16 mouse cellular contexts compared by ENCODE assay signal in the genomic region with DNA sequence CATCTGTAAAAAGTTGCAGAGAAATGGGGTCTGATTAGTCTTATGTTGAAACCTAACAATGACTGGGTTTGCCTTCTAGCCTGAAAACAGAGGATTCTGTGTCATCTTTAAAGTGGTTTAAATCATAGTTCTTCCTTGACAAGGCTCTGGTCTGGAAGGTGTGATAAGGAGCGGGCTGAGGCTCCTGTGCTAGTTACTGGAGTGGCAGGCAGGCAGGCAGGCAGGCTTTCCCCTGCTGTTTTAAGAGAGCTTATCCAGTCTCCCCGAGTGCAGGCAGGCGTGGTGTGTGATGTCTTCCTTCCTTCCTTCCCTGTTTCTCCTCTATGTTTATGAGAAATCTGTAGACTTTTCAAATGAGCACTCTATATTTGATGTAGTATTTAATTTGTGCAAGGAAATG. TPM values are rescaled to one million over a fixed set of nuclear protein-coding genes. Genes with fewer than 3 reads are reported as not detected.
A peak's percentile ranks its signal among the peaks of the same experiment; 100 is the strongest.
DNase-seq lines count a peak whose midpoint lies in the region; ATAC-seq lines count a peak whose summit lies in the region.
"Had no signal": no experiment of that assay in that cellular context is flagged by ENCODE, and none has a peak within 500 bp of the region (broad histone marks: within the 10 kb centered on the region; RNA-seq: fewer than 3 reads in every experiment).

No protein-coding gene starts in this region.

- no peak for DNase-seq in heart, postnatal 36 days
- peak; percentile 38 for DNase-seq in limb, embryonic 11.5 days (ENCODE audit: low spot score)
- DNase-seq in limb, embryonic 10.5 days (ENCODE audit: low spot score): no peak
- DNase-seq in layer of hippocampus, adult 18-20 months (ENCODE audit: low spot score in 2 of 2): no peak
- no peak for DNase-seq in frontal cortex, postnatal 25 days (ENCODE audit: low spot score in 2 of 2)
- DNase-seq: adrenal gland, postnatal 14 days; cerebellum, adult 2 months; gastrocnemius, postnatal 14 days; heart, postnatal 10 days; midbrain, embryonic 14.5 days; thymus, postnatal 4 days had no signal

- 6% methylated on average over 3 of the region's 3 CpGs for WGBS in heart, embryonic 12.5 days
- WGBS in limb, embryonic 11.5 days: 14% methylated on average over 3 of the region's 3 CpGs
- 9% methylated on average over 3 of the region's 3 CpGs for WGBS in limb, embryonic 10.5 days
- 20% methylated on average over 3 of the region's 3 CpGs for WGBS in liver, embryonic 15.5 days (ENCODE audit: insufficient replicate concordance)

- peak; percentile 65; the same call in 1 of the 2 replicates for ATAC-seq in heart, embryonic 12.5 days (ENCODE audit: insufficient number of reproducible peaks, low FRiP score)
- no peak; the same call in 1 of the 2 replicates for ATAC-seq in limb, embryonic 11.5 days (ENCODE audit: insufficient number of reproducible peaks, low FRiP score, low TSS enrichment, low read depth)
- peak; percentile 42; the same call in 1 of the 2 replicates for ATAC-seq in erythroid progenitor cell, adult 5-6 weeks (replicated peaks; ENCODE audit: low FRiP score, poor library complexity, severe bottlenecking)
- ATAC-seq in liver, embryonic 15.5 days (ENCODE audit: insufficient read depth): peak; percentile 83

- no peak overlapping the region for H3K9ac ChIP-seq in heart, embryonic 12.5 days
- no peak overlapping the region for H3K9ac ChIP-seq in limb, embryonic 11.5 days (ENCODE audit: low read length)
- no peak overlapping the region for H3K9ac ChIP-seq in liver, embryonic 15.5 days
- H3K9ac ChIP-seq: forebrain, embryonic 15.5 days had no signal

- H3K36me3 ChIP-seq in heart, embryonic 12.5 days: no peaks in the 10 kb centered on the region
- H3K36me3 ChIP-seq in limb, embryonic 11.5 days (ENCODE audit: control insufficient read depth, insufficient read depth, low read length): no peaks in the 10 kb centered on the region
- H3K36me3 ChIP-seq in limb, embryonic 10.5 days: no peaks in the 10 kb centered on the region
- no peaks in the 10 kb centered on the region for H3K36me3 ChIP-seq in liver, embryonic 15.5 days (replicated peaks)
- H3K36me3 ChIP-seq: forebrain, embryonic 15.5 days had no signal

- H3K27ac ChIP-seq in heart, embryonic 12.5 days (ENCODE audit: poor library complexity, severe bottlenecking): no peak overlapping the region
- H3K27ac ChIP-seq in limb, embryonic 11.5 days (replicated peaks; ENCODE audit: low read depth, low read length): no peak overlapping the region
- H3K27ac ChIP-seq in limb, embryonic 10.5 days: no peak overlapping the region
- H3K27ac ChIP-seq in liver, embryonic 15.5 days (replicated peaks): peak overlapping the region; percentile 38; the same call in 1 of the 2 replicates
- H3K27ac ChIP-seq: left cerebral cortex, adult 2 months had no signal

- no peaks in the 10 kb centered on the region for H3K27me3 ChIP-seq in heart, embryonic 12.5 days (replicated peaks)
- H3K27me3 ChIP-seq in limb, embryonic 11.5 days (ENCODE audit: control insufficient read depth, insufficient read depth, low read length): no peaks in the 10 kb centered on the region
- no peaks in the 10 kb centered on the region for H3K27me3 ChIP-seq in limb, embryonic 10.5 days (ENCODE audit: low read depth, poor library complexity, severe bottlenecking)
- H3K27me3 ChIP-seq in liver, embryonic 15.5 days: peaks cover 36% of the 10 kb centered on the region
- H3K27me3 ChIP-seq: forebrain, embryonic 15.5 days had no signal

- H3K9me3 ChIP-seq in heart, embryonic 12.5 days (replicated peaks): no peaks in the 10 kb centered on the region
- H3K9me3 ChIP-seq in limb, embryonic 11.5 days (ENCODE audit: control insufficient read depth, low read length): no peaks in the 10 kb centered on the region
- H3K9me3 ChIP-seq in limb, embryonic 10.5 days (replicated peaks): no peaks in the 10 kb centered on the region
- H3K9me3 ChIP-seq in liver, embryonic 15.5 days (replicated peaks): no peaks in the 10 kb centered on the region
- H3K9me3 ChIP-seq: forebrain, embryonic 15.5 days had no signal

- H3K4me2 ChIP-seq in heart, embryonic 12.5 days: no peak overlapping the region
- no peak overlapping the region for H3K4me2 ChIP-seq in limb, embryonic 11.5 days (ENCODE audit: low read depth, severe bottlenecking)
- H3K4me2 ChIP-seq in liver, embryonic 15.5 days: no peak overlapping the region
- H3K4me2 ChIP-seq: forebrain, embryonic 15.5 days had no signal

- H3K4me1 ChIP-seq in heart, embryonic 12.5 days (replicated peaks): peaks cover 24% of the 10 kb centered on the region
- H3K4me1 ChIP-seq in limb, embryonic 11.5 days (ENCODE audit: control insufficient read depth, insufficient read depth, low read length): peaks cover 11% of the 10 kb centered on the region
- H3K4me1 ChIP-seq in limb, embryonic 10.5 days: peaks cover 64% of the 10 kb centered on the region
- peaks cover 48% of the 10 kb centered on the region for H3K4me1 ChIP-seq in liver, embryonic 15.5 days (replicated peaks)

- intact Hi-C loops in heart, postnatal 36 days (cut with DNase I): no loop called here

- no peak overlapping the region for H3K4me3 ChIP-seq in heart, embryonic 12.5 days
- H3K4me3 ChIP-seq in limb, embryonic 11.5 days (ENCODE audit: low read depth, low read length): no peak overlapping the region
- H3K4me3 ChIP-seq in limb, embryonic 10.5 days: no peak overlapping the region
- no peak overlapping the region for H3K4me3 ChIP-seq in liver, embryonic 15.5 days (replicated peaks)
- H3K4me3 ChIP-seq: forebrain, embryonic 15.5 days; left cerebral cortex, adult 2 months had no signal

RNA-seq across cellular contexts. Expression of a gene that starts 48.1 kb away (rescaled TPM):
- 8.8 and 9.4 TPM in 2 replicates for polyA plus RNA-seq in heart, embryonic 12.5 days (2016; fragmentation: Nextera tagmentation; extraction: Ambion mirVana)
- total RNA-seq in heart, postnatal 36 days (2021): 10 to 100 TPM in 1 of 2 experiments, 1 to 10 TPM in 1; 8.5 to 11.2 TPM
- 7.4 and 9.6 TPM in 2 replicates for polyA plus RNA-seq in limb, embryonic 11.5 days (2014; fragmentation: Nextera tagmentation; extraction: Ambion mirVana)
- polyA plus RNA-seq in limb, embryonic 10.5 days (2016; fragmentation: Nextera tagmentation; extraction: Ambion mirVana): 7.1 and 9.1 TPM in 2 replicates
- 20.5 and 20.9 TPM in 2 replicates for total RNA-seq in erythroid progenitor cell, adult 5-6 weeks (2015; ENCODE audit: low replicate concordance)
- total RNA-seq in erythroid progenitor cell, adult 5-6 weeks (2017; ENCODE audit: low replicate concordance): 5.7 and 9.6 TPM in 2 replicates
- 4.5 and 4.9 TPM in 2 replicates for polyA plus RNA-seq in liver, embryonic 15.5 days (2015; fragmentation: Nextera tagmentation; extraction: Ambion mirVana)
- total RNA-seq in layer of hippocampus, adult 18-20 months (2021): 10 to 100 TPM; 28.9 to 29.8 TPM
